Mouse (Mus musculus) bone marrow, adult 2 months (tissue): Measurements from ENCODE around the gene Spaar.

Source experiments
- CTCF ChIP-seq: fragments of 200-500 bp; IDR thresholded peaks from 2 replicates; pipeline ENCODE4 v1.5.1; 2011; ENCODE audit warnings: low read length, control low read depth; ENCODE audit not compliant: control insufficient read depth, insufficient read depth
- POLR2A ChIP-seq: fragments of 200-500 bp; IDR thresholded peaks from 2 replicates; pipeline ENCODE4 v1.6.1; 2011; ENCODE audit warnings: low read depth, mild to moderate bottlenecking, control low read depth, low read length, borderline replicate concordance; ENCODE audit not compliant: control insufficient read depth

- no peak for TF ChIP-seq POLR2A
- TF ChIP-seq CTCF, result no peak
Observed at GRCm38 (mm10) chr4:43771626-43772025, 41.8 kb downstream of the Spaar start.
